Mouse (Mus musculus): Measurements from ENCODE around the gene Btbd35f24.
"Not testable (repeated sequence)": the region's sequence is repeated elsewhere in the genome, so short reads cannot be mapped to it uniquely, and the experiment has no call there.

Gene Btbd35f24

GRCm38 (mm10) chrX:3195727-3196126 lies at the start of gene Btbd35f24:
Gene Btbd35f24, minus strand, starts transcription at chrX:3195827.
- DNase-seq = not testable (repeated sequence)

Data from lung, postnatal 10 days (tissue).